Mouse (Mus musculus) testis, adult 2 months (tissue): ENCODE results near the gene Xntrpc.

Experiments used
- CTCF ChIP-seq: fragments of 200-500 bp; IDR thresholded peaks from 2 replicates; pipeline ENCODE4 v1.5.1; 2012; ENCODE audit warnings: low read depth, mild to moderate bottlenecking, inconsistent platforms, low read length, moderate library complexity; ENCODE audit not compliant: control insufficient read depth, insufficient read depth, insufficient replicate concordance
- POLR2A ChIP-seq: fragments of 200-500 bp; IDR thresholded peaks from 2 replicates; pipeline ENCODE4 v1.6.1; 2012; ENCODE audit warnings: low read depth, mild to moderate bottlenecking, inconsistent platforms, low read length, moderate library complexity; ENCODE audit not compliant: control insufficient read depth

DNA sequence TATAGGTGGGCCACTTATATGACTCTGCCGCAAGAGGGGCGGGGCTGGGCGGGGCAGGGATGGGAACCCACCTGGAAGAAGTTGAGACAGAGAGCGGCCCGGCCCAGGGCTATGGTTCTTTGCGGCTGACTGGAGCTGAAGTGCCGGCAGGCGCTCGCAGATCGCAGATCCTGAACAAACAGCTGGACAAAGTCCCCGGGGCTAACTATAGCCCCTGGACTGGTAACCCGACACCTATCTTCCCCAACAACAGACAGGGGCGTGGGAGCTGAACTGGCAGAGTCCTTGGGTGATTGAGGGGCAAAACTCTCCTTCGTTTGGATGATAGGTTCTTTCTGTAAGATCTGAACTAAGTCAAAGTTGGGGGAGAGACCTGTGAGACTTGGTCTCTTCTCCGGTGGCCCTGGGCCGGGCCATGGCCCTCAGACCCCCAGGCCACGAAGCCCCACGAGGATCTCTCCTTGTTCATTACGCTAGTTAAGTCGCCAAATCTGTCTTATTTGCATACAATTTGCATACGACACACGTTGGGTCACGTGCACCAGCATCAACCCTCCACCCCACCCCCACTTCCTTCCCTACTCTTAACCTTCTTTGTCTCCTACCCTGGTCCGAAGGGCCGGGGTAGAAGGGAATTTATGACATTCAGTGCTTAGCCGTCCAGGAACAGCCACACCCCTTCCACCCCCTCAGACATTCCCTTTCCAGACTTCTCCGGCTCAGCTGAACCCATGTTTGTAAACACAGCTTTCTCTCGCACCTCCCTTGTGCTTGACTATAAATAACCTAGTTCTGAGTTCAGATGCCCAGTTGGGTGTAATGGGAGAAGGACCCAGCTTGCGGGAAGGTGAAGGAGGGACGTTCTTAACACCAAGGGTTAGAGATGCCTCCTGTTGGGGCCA lies 34.5 kb downstream of the Xntrpc start:
- no peak for TF ChIP-seq CTCF
- TF ChIP-seq POLR2A = no peak
